Mouse (Mus musculus) right cerebral cortex, postnatal 4 days (tissue): ENCODE measurements around the gene Zbtb7b.

Source experiments
- DNase-seq: peaks from one replicate; pipeline ENCODE4 v3.0.0-alpha.2; 2022

Zbtb7b gene

GRCm38 (mm10) chr3:89388901-89389740 is 5.5 kb downstream of the Zbtb7b start:
- DNase-seq, result no peak

GRCm38 (mm10) chr3:89388134-89388881 is 6.3 kb downstream of the Zbtb7b start:
- DNase-seq, result peak; percentile 70

- no peak for DNase-seq
Measured at GRCm38 (mm10) chr3:89387632-89388031, 6.9 kb downstream of the Zbtb7b start.

GRCm38 (mm10) chr3:89386438-89387420 is 7.8 kb downstream of the Zbtb7b start:
- no peak for DNase-seq

GRCm38 (mm10) chr3:89385451-89385850 is 9.1 kb downstream of the Zbtb7b start:
- no peak for DNase-seq

- no peak for DNase-seq
Measured at GRCm38 (mm10) chr3:89384331-89385076, 10.1 kb downstream of the Zbtb7b start.

GRCm38 (mm10) chr3:89383651-89384255 is 10.8 kb downstream of the Zbtb7b start:
- no peak for DNase-seq

- no peak for DNase-seq
Measured at GRCm38 (mm10) chr3:89382950-89383349, 11.6 kb downstream of the Zbtb7b start.

- no peak for DNase-seq
Measured at GRCm38 (mm10) chr3:89382033-89382882, 12.3 kb downstream of the Zbtb7b start.

- DNase-seq, result no peak
Measured at GRCm38 (mm10) chr3:89381233-89381632, 13.3 kb downstream of the Zbtb7b start.

- no peak for DNase-seq
Measured at GRCm38 (mm10) chr3:89380711-89381110, 13.9 kb downstream of the Zbtb7b start.

- DNase-seq, result no peak
Measured at GRCm38 (mm10) chr3:89380291-89380690, 14.3 kb downstream of the Zbtb7b start.

- no peak for DNase-seq
Measured at GRCm38 (mm10) chr3:89379388-89380131, 15.0 kb downstream of the Zbtb7b start.

- peak; percentile 75 for DNase-seq
Measured at GRCm38 (mm10) chr3:89378394-89379067, 16.0 kb downstream of the Zbtb7b start.

GRCm38 (mm10) chr3:89377831-89378230 is 16.7 kb downstream of the Zbtb7b start:
- no peak for DNase-seq

GRCm38 (mm10) chr3:89373581-89374231 is 20.9 kb downstream of the Zbtb7b start:
- DNase-seq, result no peak

- no peak for DNase-seq
Measured at GRCm38 (mm10) chr3:89367338-89367737, 27.2 kb downstream of the Zbtb7b start.
